Mouse (Mus musculus) spleen, postnatal 4 days (tissue): Measurements from ENCODE around the gene Nfkb1.

Experiments used
- DNase-seq, 2 experiments: peaks; one replicate each; pipeline ENCODE4 v3.0.0; 2022; ENCODE audit warnings: low spot score in 2 of 2

Gene Nfkb1

GRCm38 (mm10) chr3:135691191-135692131 is at the start of gene Nfkb1:
Gene Nfkb1, minus strand, starts transcription at chr3:135691547.
- DNase-seq, result peak; percentile 61 to 80

- no peak for DNase-seq
Measured at GRCm38 (mm10) chr3:135740711-135741110, 49.4 kb upstream of the Nfkb1 start.

- no peak for DNase-seq
Measured at GRCm38 (mm10) chr3:135734736-135735135, 43.4 kb upstream of the Nfkb1 start.

DNA sequence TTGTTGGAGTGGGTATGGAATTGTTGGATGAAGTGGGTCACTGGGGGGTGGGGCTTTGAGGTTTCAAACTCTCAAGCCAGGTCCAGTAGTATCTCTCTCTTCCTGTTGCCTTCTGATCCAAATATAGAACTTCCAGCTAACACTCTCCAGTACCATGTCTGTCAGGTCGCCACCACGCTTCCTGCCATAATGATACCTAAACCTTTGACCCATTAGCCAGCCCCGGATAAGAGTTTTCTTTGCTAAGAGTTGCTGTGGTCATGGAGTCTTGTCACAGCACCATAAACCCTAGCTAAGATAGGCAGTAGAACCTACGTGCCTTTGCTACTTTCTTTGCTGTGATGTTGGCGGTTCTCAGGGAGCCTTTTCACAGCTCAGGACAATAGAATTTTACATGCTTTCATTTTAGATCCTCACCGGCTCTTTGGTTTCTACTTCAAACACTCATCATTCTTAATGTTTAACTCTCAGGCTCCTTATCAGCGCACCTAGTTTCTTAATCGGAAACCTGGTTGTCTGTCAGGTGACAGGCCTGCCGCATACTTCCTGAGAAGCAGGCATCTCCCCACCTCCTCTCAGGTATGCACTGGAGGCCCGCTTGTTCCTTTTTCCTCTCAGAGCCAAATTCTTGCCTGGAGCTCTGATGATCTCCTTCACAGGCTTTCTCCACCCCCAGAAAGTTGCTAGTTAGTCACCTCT is 41.5 kb upstream of the Nfkb1 start:
- DNase-seq, result no peak

- peak; percentile 89 to 94 for DNase-seq
Measured at GRCm38 (mm10) chr3:135731292-135732047, 40.1 kb upstream of the Nfkb1 start.

- DNase-seq, result no peak
Measured at GRCm38 (mm10) chr3:135730790-135731189, 39.4 kb upstream of the Nfkb1 start.

DNA sequence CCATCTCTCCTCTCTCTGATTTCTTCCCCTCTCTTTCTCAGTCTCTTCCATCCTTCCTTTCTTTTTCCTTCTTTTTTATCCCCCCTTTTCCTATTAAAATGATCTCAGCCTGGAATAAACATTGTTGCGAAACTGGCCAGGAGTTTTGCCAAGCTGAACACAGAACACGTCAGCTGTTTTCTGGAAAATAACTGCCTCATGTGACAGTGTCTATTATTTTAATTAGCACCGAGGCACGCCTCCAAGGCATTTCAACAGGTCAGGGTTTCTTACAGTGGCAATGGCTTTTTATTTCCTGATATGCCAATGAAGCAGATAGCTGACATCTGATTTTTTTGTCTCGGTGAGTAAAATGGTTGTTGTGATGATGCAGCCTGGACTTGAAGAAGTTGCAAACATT is 38.2 kb upstream of the Nfkb1 start:
- no peak for DNase-seq

GRCm38 (mm10) chr3:135728900-135729299 is 37.6 kb upstream of the Nfkb1 start:
- no peak for DNase-seq

- DNase-seq, result no peak
Measured at GRCm38 (mm10) chr3:135727339-135727738, 36.0 kb upstream of the Nfkb1 start.

DNA sequence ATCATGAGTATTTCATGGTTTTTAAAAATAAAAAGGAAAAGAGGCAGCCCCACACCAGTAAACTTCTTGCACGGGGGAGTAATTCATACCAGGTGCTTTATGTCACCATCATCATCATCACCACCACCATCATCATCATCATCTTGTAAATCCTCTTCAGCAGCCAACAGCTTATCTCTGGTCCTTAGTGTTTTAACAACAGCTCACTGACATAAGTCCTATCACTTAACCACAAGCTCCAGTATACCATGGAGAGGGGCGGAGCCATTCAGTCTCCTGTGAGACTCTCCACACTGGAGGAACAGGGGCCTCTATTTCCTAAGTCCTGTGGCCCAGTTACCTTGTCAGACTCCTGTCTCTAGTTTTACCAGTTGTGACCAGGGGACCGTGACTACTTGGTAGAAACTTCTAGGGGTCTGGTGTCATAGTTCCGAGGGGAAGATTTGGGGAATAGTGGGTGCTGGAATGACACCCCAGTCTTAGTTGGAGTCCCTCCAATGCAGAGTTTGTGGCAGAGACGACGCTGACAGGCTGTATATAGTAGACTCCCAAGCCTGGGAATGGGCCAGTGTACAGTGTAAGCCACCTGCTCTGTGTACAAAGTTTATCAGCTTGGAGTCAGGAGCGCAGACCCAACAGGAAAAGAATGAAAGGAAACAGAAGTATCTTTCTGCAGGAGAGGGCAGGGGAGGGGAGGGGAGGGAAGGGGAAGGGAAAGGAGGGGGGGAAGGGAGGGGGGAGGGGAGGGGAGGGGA is 35.4 kb upstream of the Nfkb1 start:
- no peak for DNase-seq

- no peak for DNase-seq
Measured at GRCm38 (mm10) chr3:135726023-135726422, 34.7 kb upstream of the Nfkb1 start.

GRCm38 (mm10) chr3:135722104-135722503 is 30.8 kb upstream of the Nfkb1 start:
- DNase-seq, result no peak

DNA sequence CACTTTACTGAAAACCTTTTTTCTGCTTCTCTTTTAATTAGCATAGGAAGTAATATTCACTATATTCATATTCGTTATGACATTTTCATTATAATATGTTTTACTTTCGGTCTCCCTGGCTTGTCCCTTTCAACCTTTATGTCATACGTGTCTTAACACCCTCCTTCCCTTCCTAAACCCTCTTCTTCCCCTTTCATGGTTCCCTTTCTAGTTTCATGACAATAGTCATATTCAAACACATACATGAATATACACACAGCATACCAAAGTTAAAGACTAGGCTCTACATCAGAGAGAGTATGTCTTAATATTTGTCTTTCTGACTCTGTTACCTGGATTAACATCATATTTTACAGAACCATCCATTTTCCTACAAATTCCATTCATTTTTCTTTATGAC is 28.6 kb upstream of the Nfkb1 start:
- DNase-seq, result no peak

- DNase-seq, result no peak
Measured at GRCm38 (mm10) chr3:135719179-135719532, 27.8 kb upstream of the Nfkb1 start.

- DNase-seq, result no peak
Measured at GRCm38 (mm10) chr3:135718323-135719178, 27.2 kb upstream of the Nfkb1 start.

- no peak for DNase-seq
Measured at GRCm38 (mm10) chr3:135713016-135713950, 21.9 kb upstream of the Nfkb1 start.

GRCm38 (mm10) chr3:135711613-135712012 is 20.3 kb upstream of the Nfkb1 start:
- DNase-seq, result no peak

GRCm38 (mm10) chr3:135711040-135711570 is 19.8 kb upstream of the Nfkb1 start:
- no peak for DNase-seq

DNA sequence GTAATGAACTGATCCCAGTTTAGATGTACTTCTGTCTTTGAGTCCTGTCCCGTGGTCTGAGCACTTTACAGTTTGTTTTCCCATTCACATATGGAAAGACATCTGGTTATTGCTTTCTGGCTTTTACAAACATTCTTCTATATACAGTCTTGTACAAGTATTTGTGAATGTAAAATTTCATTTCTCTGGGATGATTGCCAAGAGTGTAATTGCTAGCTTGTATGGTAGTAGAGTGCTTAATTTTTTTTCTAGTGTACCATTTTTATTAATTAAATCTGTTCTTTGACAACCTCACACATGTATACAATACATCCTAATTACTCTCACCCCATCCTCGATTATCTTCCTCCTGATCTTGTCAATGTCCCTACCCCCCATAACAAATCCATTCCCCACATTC is 12.0 kb upstream of the Nfkb1 start:
- no peak for DNase-seq
